Mouse (Mus musculus) stomach, embryonic 14.5 days (tissue): ENCODE data around the gene Ppm1g. TPM values are rescaled to one million over a fixed set of nuclear protein-coding genes. Genes with fewer than 3 reads are reported as not detected.
"Not testable (repeated sequence)": the region's sequence is repeated elsewhere in the genome, so short reads cannot be mapped to it uniquely, and the experiment has no call there.

ENCODE experiments used
- ATAC-seq: fragments of 200-750 bp; cut with Nextera tagmentation; 2 replicates; pipeline ENCODE4 v1.8.0; 2017; ENCODE audit warnings: low read depth, moderate TSS enrichment; ENCODE audit not compliant: insufficient number of reproducible peaks, insufficient read depth, low FRiP score
- H3K27ac ChIP-seq: fragments of 300-500 bp; sonication (generic); 2 replicates; pipeline ENCODE4 v1.5.1; 2014; ENCODE audit warnings: mild to moderate bottlenecking, low read length, moderate library complexity, mixed read lengths
- H3K27me3 ChIP-seq: fragments of 300-500 bp; sonication (generic); 2 replicates; pipeline ENCODE4 v1.6.1; 2014; ENCODE audit warnings: low read length, control low read depth, mixed read lengths; ENCODE audit not compliant: control insufficient read depth, insufficient read depth
- H3K36me3 ChIP-seq: fragments of 300-500 bp; sonication (generic); 2 replicates; pipeline ENCODE4 v1.6.1; 2014; ENCODE audit warnings: mild to moderate bottlenecking, control low read depth, low read length, moderate library complexity, mixed read lengths; ENCODE audit not compliant: control insufficient read depth, insufficient read depth
- H3K4me1 ChIP-seq: fragments of 300-500 bp; sonication (generic); 2 replicates; pipeline ENCODE4 v1.6.1; 2014; ENCODE audit warnings: low read length, control low read depth, mixed read lengths; ENCODE audit not compliant: control insufficient read depth, insufficient read depth
- H3K4me2 ChIP-seq: fragments of 300-500 bp; sonication (generic); replicated peaks from 2 replicates; pipeline ENCODE4 v1.6.1; 2014; ENCODE audit warnings: low read depth, low read length, control low read depth
- H3K4me3 ChIP-seq: fragments of 300-500 bp; sonication (generic); 2 replicates; pipeline ENCODE4 v1.5.1; 2014; ENCODE audit warnings: low read depth, low read length, control low read depth
- H3K9ac ChIP-seq: fragments of 300-500 bp; sonication (generic); replicated peaks from 2 replicates; pipeline ENCODE4 v1.6.1; 2014; ENCODE audit warnings: low read depth, mild to moderate bottlenecking, control low read depth, low read length, moderate library complexity, mixed read lengths
- H3K9me3 ChIP-seq: fragments of 300-500 bp; sonication (generic); 2 replicates; pipeline ENCODE4 v1.6.1; 2016; ENCODE audit warnings: low read depth, low read length, control low read depth; ENCODE audit not compliant: control insufficient read depth
- WGBS: fragments of 180-500 bp; shearing (Covaris S2); extraction: QIAGEN DNeasy Blood & Tissue Kit; methylation state at CpG from one replicate; pipeline ENCODE4 v1.1.7; 2014; 5-methylcytosine and 5-hydroxymethylcytosine counted together
- polyA plus RNA-seq: library from polyadenylated mRNA; unstranded; fragments of >200 nt; fragmentation: Nextera tagmentation; extraction: Ambion mirVana; gene quantifications from 2 replicates; pipeline ENCODE4 v1.2.1, GENCODE M21; 2014

The Ppm1g gene
- polyA plus RNA-seq, 1 experiment from 2014 or later, result 112 TPM

DNA sequence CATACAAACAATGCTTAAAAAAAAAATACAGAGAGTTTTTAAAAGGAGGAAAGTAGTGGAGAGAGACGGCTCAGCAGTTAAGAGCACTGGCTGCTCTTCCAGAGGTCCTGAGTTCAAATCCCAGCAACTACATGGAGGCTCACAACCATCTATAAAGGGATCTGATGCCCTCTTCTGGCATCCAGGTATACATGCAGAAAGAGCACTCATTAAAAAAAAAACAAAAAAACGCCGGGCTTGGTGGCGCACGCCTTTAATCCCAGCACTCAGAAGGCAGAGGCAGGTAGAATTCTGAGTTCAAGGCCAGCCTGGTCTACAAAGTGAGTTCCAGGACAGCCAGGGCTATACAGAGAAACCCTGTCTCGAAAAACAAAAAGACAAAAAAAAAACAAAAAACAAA is 3.9 kb downstream of the Ppm1g start:
- H3K9ac ChIP-seq, H3K4me3 ChIP-seq, H3K4me1 ChIP-seq, ATAC-seq, H3K36me3 ChIP-seq, H3K4me2 ChIP-seq, H3K27ac ChIP-seq, H3K9me3 ChIP-seq, H3K27me3 ChIP-seq: not testable (repeated sequence)
- 91% methylated on average over 6 of the region's 6 CpGs for WGBS

DNA sequence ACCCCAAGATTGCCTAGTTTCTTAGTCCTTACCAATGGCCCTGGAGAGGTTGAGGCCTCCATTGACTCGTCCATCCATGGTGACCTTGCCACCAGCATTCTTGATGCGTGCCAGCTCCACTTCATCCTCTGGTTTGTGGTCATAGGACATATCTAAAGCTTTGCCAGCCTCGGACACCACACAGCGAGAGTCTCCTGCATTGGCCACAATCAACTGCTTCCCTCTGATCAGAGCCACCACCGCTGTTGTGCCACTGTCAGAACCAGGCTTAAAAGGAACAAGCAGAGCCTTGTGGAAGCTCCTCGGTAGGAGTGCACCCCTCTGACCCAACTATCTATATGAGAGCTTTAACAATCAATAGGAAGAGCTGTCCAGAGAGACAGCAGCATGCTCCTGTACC is 16.1 kb downstream of the Ppm1g start:
- Histone ChIP-seq H3K4me1 (peaks cover 12% of the 10 kb centered on the region; the same call in 1 of the 2 replicates), H3K4me2 (no peak overlapping the region), H3K27ac (no peak overlapping the region), H3K4me3 (no peak overlapping the region), H3K36me3 (peaks cover 44% of the 10 kb centered on the region), H3K9me3 (peaks cover 5% of the 10 kb centered on the region), H3K9ac (no peak overlapping the region), H3K27me3 (no peaks in the 10 kb centered on the region)
- ATAC-seq, result no peak
- 92% methylated on average over 6 of the region's 6 CpGs for WGBS

DNA sequence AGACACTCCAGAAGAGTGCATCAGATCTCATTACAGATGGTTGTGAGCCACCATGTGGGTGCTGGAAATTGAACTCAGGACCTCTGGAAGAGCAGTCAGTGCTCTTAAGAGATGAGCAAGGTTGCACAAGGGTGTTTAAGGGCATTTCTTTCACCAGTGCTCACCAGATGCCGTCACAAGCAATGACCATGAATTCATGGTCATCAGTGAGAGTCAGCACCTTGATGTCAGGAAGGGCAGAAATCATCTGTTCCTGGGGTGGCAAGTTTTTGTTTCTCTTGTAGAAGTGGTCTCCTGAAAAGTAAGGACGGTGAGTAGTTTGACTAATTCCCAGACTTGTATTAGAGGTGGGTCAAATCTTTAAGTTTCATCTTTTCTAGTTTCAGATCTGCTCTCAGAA is 16.6 kb downstream of the Ppm1g start:
- Histone ChIP-seq H3K27me3 (no peaks in the 10 kb centered on the region), H3K9me3 (peaks cover 5% of the 10 kb centered on the region), H3K36me3 (peaks cover 49% of the 10 kb centered on the region), H3K4me1 (peaks cover 12% of the 10 kb centered on the region; the same call in 1 of the 2 replicates), H3K9ac (no peak overlapping the region), H3K4me2 (no peak overlapping the region), H3K27ac (no peak overlapping the region), H3K4me3 (no peak overlapping the region)
- no peak for ATAC-seq
- 91% methylated on average over 2 of the region's 2 CpGs for WGBS

GRCm38 (mm10) chr5:31202933-31203332 is 17.6 kb downstream of the Ppm1g start:
- Histone ChIP-seq H3K27me3 (no peaks in the 10 kb centered on the region), H3K36me3 (peaks cover 59% of the 10 kb centered on the region), H3K9me3 (peaks cover 5% of the 10 kb centered on the region), H3K4me1 (peaks cover 12% of the 10 kb centered on the region; the same call in 1 of the 2 replicates), H3K27ac (peak overlapping the region; percentile 84), H3K4me3 (peak overlapping the region; percentile 94), H3K4me2 (peak overlapping the region; percentile 59), H3K9ac (0 out of 2 replicates have a peak overlapping the region, but pooled peaks have one; percentile 6)
- ATAC-seq, result no peak
- 89% methylated on average over 7 of the region's 7 CpGs for WGBS

- H3K36me3 ChIP-seq, result peaks cover 61% of the 10 kb centered on the region
Observed at GRCm38 (mm10) chr5:31201742-31202590, 18.5 kb downstream of the Ppm1g start, which contains the start of gene Zfp513. Gene Zfp513, minus strand, starts transcription at chr5:31202303.

DNA sequence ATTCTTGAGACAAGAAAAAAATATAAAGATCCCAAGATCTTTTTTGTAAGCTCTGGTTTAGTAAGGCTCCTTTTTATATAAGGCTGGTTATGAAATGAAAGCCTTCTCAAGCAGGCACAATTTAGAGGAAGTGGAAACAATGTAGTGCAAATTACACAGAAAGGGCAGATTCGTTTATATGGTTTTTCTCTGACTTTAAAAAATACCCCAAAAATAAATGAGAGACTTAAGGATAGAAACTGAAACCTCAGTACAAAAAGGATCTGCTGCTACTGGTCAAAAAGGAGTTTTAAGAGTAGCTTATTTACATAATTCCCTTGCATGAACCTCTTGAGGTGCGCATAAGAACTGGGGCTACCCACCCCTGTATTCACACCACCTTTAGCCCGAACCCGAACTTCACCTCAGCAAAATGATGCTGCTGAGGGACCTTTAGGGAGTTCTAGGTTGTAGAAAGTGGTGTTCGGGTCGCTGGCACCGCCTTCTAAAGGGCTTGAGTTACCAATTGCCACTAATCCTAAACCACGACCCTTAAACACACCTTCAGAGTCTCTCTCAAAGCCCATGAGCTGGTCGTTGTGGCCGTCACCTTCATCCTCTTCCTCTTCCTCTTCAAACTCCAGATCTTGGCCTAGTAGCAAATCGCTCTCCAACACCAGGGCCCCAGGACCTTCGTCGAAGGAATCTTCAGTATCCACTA is 19.3 kb downstream of the Ppm1g start:
- H3K9ac ChIP-seq, result peak overlapping the region; percentile 84
- no peak for ATAC-seq
- H3K36me3 ChIP-seq, result peaks cover 64% of the 10 kb centered on the region

More at GRCm38 (mm10) chr5:31201742-31202590, 18.5 kb downstream of the Ppm1g start, which contains the start of gene Zfp513:
- H3K4me1 ChIP-seq, result peaks cover 12% of the 10 kb centered on the region; the same call in 1 of the 2 replicates
- peak within 1 kb of the TSS; percentile 94 for H3K4me3 ChIP-seq
- peak; percentile 97 for ATAC-seq
- no peaks in the 10 kb centered on the region for H3K27me3 ChIP-seq
- WGBS, result 1% methylated on average over 53 of the region's 53 CpGs
- H3K4me2 ChIP-seq, result peak within 1 kb of the TSS; percentile 72
- peaks cover 5% of the 10 kb centered on the region for H3K9me3 ChIP-seq
- peak within 1 kb of the TSS; percentile 84 for H3K27ac ChIP-seq
- peak within 1 kb of the TSS; percentile 84 for H3K9ac ChIP-seq

GRCm38 (mm10) chr5:31200327-31200768 is 20.1 kb downstream of the Ppm1g start:
- H3K27ac ChIP-seq, result no peak overlapping the region
- no peaks in the 10 kb centered on the region for H3K27me3 ChIP-seq
- H3K4me1 ChIP-seq, result peaks cover 12% of the 10 kb centered on the region; the same call in 1 of the 2 replicates
- no peak for ATAC-seq
- WGBS, result 90% methylated on average over 27 of the region's 27 CpGs
- peak overlapping the region; percentile 72; the same call in 1 of the 2 replicates for H3K4me2 ChIP-seq
- H3K9me3 ChIP-seq, result peaks cover 5% of the 10 kb centered on the region
- no peak overlapping the region; the same call in 1 of the 2 replicates for H3K4me3 ChIP-seq
- no peak overlapping the region for H3K9ac ChIP-seq
- peaks cover 68% of the 10 kb centered on the region for H3K36me3 ChIP-seq

More for the DNA sequence above, 19.3 kb downstream of the Ppm1g start:
- WGBS, result 15% methylated on average over 13 of the region's 13 CpGs
- Histone ChIP-seq H3K4me3 (peak overlapping the region; percentile 94), H3K4me2 (peak overlapping the region; percentile 72), H3K27me3 (no peaks in the 10 kb centered on the region), H3K9me3 (peaks cover 5% of the 10 kb centered on the region), H3K4me1 (peaks cover 12% of the 10 kb centered on the region; the same call in 1 of the 2 replicates), H3K27ac (peak overlapping the region; percentile 61)

DNA sequence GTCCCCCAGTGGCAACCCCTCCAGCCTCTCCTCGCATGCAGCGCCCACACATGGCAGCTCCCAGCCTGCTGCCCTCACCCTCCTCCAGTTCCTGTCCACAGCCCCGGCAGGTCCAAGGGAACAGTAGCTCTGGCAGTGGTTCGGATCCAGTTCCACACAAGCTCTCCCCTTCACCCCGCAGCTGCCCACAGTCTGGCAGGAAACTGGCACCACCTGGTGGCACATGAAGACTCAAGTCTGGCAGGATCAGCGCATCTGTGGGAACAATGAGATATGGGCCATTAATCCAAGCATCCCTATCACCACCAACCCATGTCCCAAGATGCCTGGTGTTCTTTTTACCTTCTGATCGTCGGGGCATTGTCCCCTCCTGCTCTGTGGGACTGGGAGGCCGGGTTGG is 20.6 kb downstream of the Ppm1g start:
- H3K27me3 ChIP-seq, result no peaks in the 10 kb centered on the region
- H3K27ac ChIP-seq, result no peak overlapping the region
- H3K4me2 ChIP-seq, result no peak overlapping the region
- peaks cover 72% of the 10 kb centered on the region for H3K36me3 ChIP-seq
- ATAC-seq, result no peak
- H3K4me3 ChIP-seq, result no peak overlapping the region
- no peak overlapping the region for H3K9ac ChIP-seq
- WGBS, result 81% methylated on average over 9 of the region's 9 CpGs
- peaks cover 5% of the 10 kb centered on the region for H3K9me3 ChIP-seq
- peaks cover 12% of the 10 kb centered on the region; the same call in 1 of the 2 replicates for H3K4me1 ChIP-seq
